5 mouse cellular contexts compared by ENCODE assay signal in the genomic region with DNA sequence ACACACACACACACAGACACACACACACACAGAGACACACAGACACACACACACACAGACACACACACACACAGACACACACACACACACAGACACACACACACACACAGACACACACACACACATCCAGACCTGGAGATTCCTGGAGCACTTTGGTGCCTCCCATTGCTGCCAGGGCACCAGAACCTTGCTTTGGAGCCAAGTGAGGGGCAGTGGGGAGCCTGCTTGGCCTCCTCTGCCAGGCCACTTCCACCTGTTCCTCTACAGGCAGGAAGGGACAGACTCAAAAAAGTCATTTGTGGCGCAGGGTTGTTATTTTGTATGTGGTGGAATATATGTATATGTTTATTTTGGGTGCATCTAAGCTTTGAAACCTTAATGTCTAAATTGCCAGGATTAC.
DNase-seq lines count a peak whose midpoint lies in the region; ATAC-seq lines count a peak whose summit lies in the region.
"Not testable (repeated sequence)": the region's sequence is repeated elsewhere in the genome, so short reads cannot be mapped to it uniquely, and the experiment has no call there.

No protein-coding gene starts in this region.

- not testable (repeated sequence) for H3K4me2 ChIP-seq in neural tube, embryonic 11.5 days (ENCODE audit: low read depth)

- WGBS in neural tube, embryonic 11.5 days: 90% methylated on average over 1 of the region's 1 CpGs

- H3K4me1 ChIP-seq in neural tube, embryonic 11.5 days (ENCODE audit: control insufficient read depth, insufficient read depth, low read length): not testable (repeated sequence)

- ATAC-seq in neural tube, embryonic 11.5 days (ENCODE audit: insufficient read depth, low FRiP score, low TSS enrichment): not testable (repeated sequence)

- H3K36me3 ChIP-seq in neural tube, embryonic 11.5 days (ENCODE audit: control insufficient read depth, insufficient read depth, low read length): not testable (repeated sequence)

- H3K9ac ChIP-seq in neural tube, embryonic 11.5 days (ENCODE audit: low read length): not testable (repeated sequence)

- not testable (repeated sequence) for H3K27ac ChIP-seq in neural tube, embryonic 11.5 days (ENCODE audit: low read depth, low read length)

- DNase-seq in cerebellum, adult 11 months: peak; percentile 19
- peak; percentile 44 for DNase-seq in cerebellum, adult 9-11 months
- peak; percentile 77 to 83 for DNase-seq in cerebellum, postnatal 14 days
- peak; percentile 30 to 34 for DNase-seq in cerebellum, postnatal 36 days
- peak; percentile 7 for DNase-seq in neural tube, embryonic 11.5 days (ENCODE audit: low spot score)

- H3K27me3 ChIP-seq in neural tube, embryonic 11.5 days (ENCODE audit: control insufficient read depth, insufficient read depth, low read length): not testable (repeated sequence)

- H3K9me3 ChIP-seq in neural tube, embryonic 11.5 days (ENCODE audit: control insufficient read depth, low read length): not testable (repeated sequence)

- not testable (repeated sequence) for H3K4me3 ChIP-seq in neural tube, embryonic 11.5 days (ENCODE audit: low read depth, low read length)

Comparison
In these comparisons a context has a peak if more than half of its experiments do, and no peak if none do; other contexts are left out.
1. DNase-seq: peak in every context shown above with its lines; median percentile 80 in cerebellum, postnatal 14 days; 44 in cerebellum, adult 9-11 months; 32 in cerebellum, postnatal 36 days; 19 in cerebellum, adult 11 months; 7 in neural tube, embryonic 11.5 days.